Mouse (Mus musculus): Measurements from ENCODE around the gene Gm10320.

GRCm38 (mm10) chr13:98541601-98542000 is 49.8 kb upstream of the Gm10320 start:
- TF ChIP-seq POLR2A (IDR thresholded peaks at IDR 0.05; ENCODE audit: control insufficient read depth, extremely low read depth, insufficient read depth, low read length, poor library complexity) (no peak), CTCF (IDR thresholded peaks at IDR 0.05; ENCODE audit: borderline replicate concordance, control insufficient read depth, extremely low read depth, insufficient read depth, low read length, poor library complexity) (no peak)
